Mouse (Mus musculus) intestine, embryonic 16.5 days (tissue): Measurements from ENCODE around the gene Slc25a42. TPM values are rescaled to one million over a fixed set of nuclear protein-coding genes. Genes with fewer than 3 reads are reported as not detected.
A peak's percentile ranks its signal among the peaks of the same experiment; 100 is the strongest.
"Not testable (repeated sequence)": the region's sequence is repeated elsewhere in the genome, so short reads cannot be mapped to it uniquely, and the experiment has no call there.

Experiments used
- ATAC-seq: fragments of 200-750 bp; cut with Nextera tagmentation; 2 replicates; pipeline ENCODE4 v1.8.0; 2017; ENCODE audit warnings: moderate TSS enrichment, moderate library complexity
- H3K27ac ChIP-seq: fragments of 300-500 bp; sonication (generic); 2 replicates; pipeline ENCODE4 v1.5.1; 2014; ENCODE audit warnings: mild to moderate bottlenecking, low read length
- H3K27me3 ChIP-seq: fragments of 300-500 bp; sonication (generic); replicated peaks from 2 replicates; pipeline ENCODE4 v1.6.1; 2014; ENCODE audit warnings: low read length, control low read depth, mixed read lengths; ENCODE audit not compliant: control insufficient read depth, insufficient read depth
- H3K36me3 ChIP-seq: fragments of 300-500 bp; sonication (generic); 2 replicates; pipeline ENCODE4 v1.6.1; 2014; ENCODE audit warnings: low read length, control low read depth; ENCODE audit not compliant: control insufficient read depth, insufficient read depth
- H3K4me1 ChIP-seq: fragments of 300-500 bp; sonication (generic); 2 replicates; pipeline ENCODE4 v1.6.1; 2014; ENCODE audit warnings: low read length, control low read depth, mixed read lengths; ENCODE audit not compliant: control insufficient read depth, insufficient read depth
- H3K4me2 ChIP-seq: fragments of 300-500 bp; sonication (generic); 2 replicates; pipeline ENCODE4 v1.6.1; 2014; ENCODE audit warnings: low read depth, low read length, control low read depth
- H3K4me3 ChIP-seq: fragments of 300-500 bp; sonication (generic); 2 replicates; pipeline ENCODE4 v1.5.1; 2014; ENCODE audit warnings: mild to moderate bottlenecking, low read length
- H3K9ac ChIP-seq: fragments of 300-500 bp; sonication (generic); 2 replicates; pipeline ENCODE4 v1.6.1; 2014; ENCODE audit warnings: low read depth, low read length
- H3K9me3 ChIP-seq: fragments of 300-500 bp; sonication (generic); 2 replicates; pipeline ENCODE4 v1.6.1; 2016; ENCODE audit warnings: low read length, control low read depth; ENCODE audit not compliant: control insufficient read depth
- WGBS: fragments of 180-500 bp; shearing (Covaris S2); extraction: QIAGEN DNeasy Blood & Tissue Kit; methylation state at CpG from one replicate; pipeline ENCODE4 v1.1.7; 2014; 5-methylcytosine and 5-hydroxymethylcytosine counted together
- polyA plus RNA-seq: library from polyadenylated mRNA; unstranded; fragments of >200 nt; fragmentation: Nextera tagmentation; extraction: Ambion mirVana; gene quantifications from 2 replicates; pipeline ENCODE4 v1.2.1, GENCODE M21; 2015

The Slc25a42 gene
- polyA plus RNA-seq, 1 experiment from 2014 or later: 7.6 TPM

DNA sequence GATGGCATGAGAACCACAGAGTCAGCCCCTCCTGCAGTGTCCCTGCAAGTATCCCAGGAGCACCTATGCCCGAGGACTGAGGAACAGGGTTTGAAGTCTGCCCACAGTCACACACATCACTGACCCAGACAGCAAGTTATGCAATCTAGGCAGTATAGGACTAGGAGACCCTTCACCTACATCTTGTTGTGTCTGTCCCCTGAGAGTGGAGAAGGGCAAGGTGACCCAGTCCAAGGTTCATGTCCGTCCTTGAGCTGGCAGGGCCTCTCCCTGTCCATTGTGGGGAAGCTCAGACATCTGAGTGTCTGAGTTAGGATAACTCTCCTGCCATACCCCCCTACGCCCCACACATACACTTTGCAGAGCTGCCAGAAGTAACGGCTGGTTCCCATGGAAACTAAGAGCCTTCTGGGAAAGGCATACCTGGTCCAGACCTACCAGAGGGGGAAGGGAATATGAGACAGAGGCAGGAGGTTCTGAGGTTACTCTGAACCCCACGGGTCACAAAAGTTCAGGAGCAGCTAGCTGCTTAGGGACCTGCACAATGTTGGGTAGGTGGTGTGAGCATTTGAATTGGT lies 7.1 kb upstream of the Slc25a42 start:
- H3K4me2 ChIP-seq: no peak overlapping the region
- H3K27ac ChIP-seq: no peak overlapping the region
- no peak for ATAC-seq
- H3K9ac ChIP-seq: no peak overlapping the region
- no peaks in the 10 kb centered on the region for H3K36me3 ChIP-seq
- no peaks in the 10 kb centered on the region for H3K9me3 ChIP-seq
- no peaks in the 10 kb centered on the region for H3K27me3 ChIP-seq
- H3K4me1 ChIP-seq: no peaks in the 10 kb centered on the region
- no peak overlapping the region for H3K4me3 ChIP-seq
- WGBS: 36% methylated on average over 5 of the region's 5 CpGs

DNA sequence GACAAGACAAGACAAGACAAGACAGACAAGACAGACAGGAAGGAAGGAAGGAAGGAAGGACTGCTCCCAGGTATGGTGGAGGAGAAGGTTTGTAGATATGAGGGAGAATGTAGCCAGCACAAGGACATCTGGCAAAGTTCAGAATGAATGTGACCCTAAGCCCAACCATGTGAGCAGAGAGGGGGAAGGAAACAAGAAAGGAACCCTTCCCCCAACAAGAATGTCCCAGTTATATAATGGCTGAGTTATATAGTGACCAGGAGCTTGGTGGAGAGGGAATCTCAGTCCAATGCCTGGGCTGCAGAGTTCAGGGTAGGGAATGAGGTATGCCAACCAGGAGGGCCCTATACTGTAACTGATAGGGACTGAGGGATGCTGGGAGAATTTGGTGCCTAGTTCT lies 5.3 kb upstream of the Slc25a42 start:
- H3K36me3 ChIP-seq: no peaks in the 10 kb centered on the region
- no peak overlapping the region for H3K4me2 ChIP-seq
- H3K4me1 ChIP-seq: no peaks in the 10 kb centered on the region
- no peaks in the 10 kb centered on the region for H3K9me3 ChIP-seq
- no peaks in the 10 kb centered on the region for H3K27me3 ChIP-seq
- no peak overlapping the region for H3K4me3 ChIP-seq
- no peak overlapping the region for H3K9ac ChIP-seq
- H3K27ac ChIP-seq: no peak overlapping the region
- ATAC-seq: no peak

DNA sequence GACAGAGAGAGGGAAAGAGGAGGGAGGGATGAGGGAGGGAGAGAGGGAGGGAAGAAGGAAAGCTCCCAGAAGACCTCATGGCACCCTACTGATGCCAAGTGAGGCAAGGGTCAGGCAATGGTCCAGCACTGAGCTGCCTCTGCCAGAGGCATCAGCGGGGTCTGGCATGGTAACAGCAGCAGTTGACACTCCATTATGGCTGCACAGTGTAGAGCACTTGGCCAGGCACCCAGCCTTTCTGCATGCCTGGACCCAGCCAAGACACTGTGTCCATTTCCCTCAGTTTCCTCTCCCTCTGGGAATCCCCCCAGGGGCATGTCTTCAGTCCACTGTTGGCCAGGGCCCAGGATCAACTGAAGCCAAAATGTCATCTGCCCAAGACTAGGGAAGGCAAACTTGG lies 4.5 kb upstream of the Slc25a42 start:
- no peak for ATAC-seq
- Histone ChIP-seq H3K9me3 (no peaks in the 10 kb centered on the region), H3K4me2 (no peak overlapping the region), H3K36me3 (no peaks in the 10 kb centered on the region), H3K27me3 (no peaks in the 10 kb centered on the region), H3K9ac (no peak overlapping the region), H3K4me3 (no peak overlapping the region), H3K27ac (no peak overlapping the region), H3K4me1 (no peaks in the 10 kb centered on the region)
- 55% methylated on average over 1 of the region's 1 CpGs for WGBS

DNA sequence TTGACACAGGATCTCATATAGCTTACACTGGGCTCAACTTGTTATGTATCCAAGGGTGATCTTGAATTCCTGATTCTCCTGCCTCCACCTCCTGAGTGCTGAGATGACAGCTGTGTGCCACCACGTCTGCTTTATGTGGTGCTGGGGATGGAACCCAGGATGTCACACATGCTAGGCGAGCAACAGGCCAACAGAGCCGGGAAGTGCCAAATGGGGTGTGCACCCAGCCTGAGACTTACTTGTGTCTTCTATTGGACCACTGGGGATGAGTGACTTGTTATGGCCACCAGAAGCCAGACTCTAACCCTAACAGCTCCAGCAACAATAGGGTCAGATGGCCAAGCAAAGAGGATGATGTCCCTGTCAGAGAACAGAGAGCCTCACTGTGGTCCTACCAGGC lies 4.1 kb upstream of the Slc25a42 start:
- H3K9me3 ChIP-seq, H3K36me3 ChIP-seq, ATAC-seq, H3K9ac ChIP-seq, H3K4me3 ChIP-seq, H3K4me1 ChIP-seq, H3K27ac ChIP-seq, H3K27me3 ChIP-seq, H3K4me2 ChIP-seq: not testable (repeated sequence)
- WGBS: 75% methylated on average over 3 of the region's 3 CpGs

DNA sequence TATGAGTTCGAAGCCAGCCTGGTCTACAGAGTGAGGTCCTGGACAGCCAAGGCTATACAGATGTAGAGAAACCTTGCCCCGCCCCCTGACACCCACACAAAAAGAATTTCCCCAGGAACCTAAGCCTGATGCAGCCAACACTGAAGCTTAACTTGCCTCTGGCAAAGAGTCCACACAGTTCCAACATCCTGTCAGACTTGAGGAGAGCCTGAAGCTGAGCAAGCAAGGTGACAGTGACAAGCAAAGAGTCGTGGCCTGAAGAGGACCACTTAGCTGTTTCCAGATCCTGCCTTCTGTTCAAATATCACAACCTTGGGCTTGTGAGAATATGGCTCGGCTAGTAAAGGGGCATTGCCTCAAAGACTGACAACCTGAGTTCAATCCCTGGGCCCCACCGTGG lies 3.0 kb upstream of the Slc25a42 start:
- Histone ChIP-seq H3K9me3 (no peaks in the 10 kb centered on the region), H3K27me3 (no peaks in the 10 kb centered on the region), H3K27ac (no peak overlapping the region), H3K36me3 (no peaks in the 10 kb centered on the region), H3K9ac (no peak overlapping the region), H3K4me3 (no peak overlapping the region), H3K4me2 (no peak overlapping the region), H3K4me1 (0 out of 2 replicates have a peak, but pooled peaks cover 5% of the 10 kb centered on the region)
- ATAC-seq: no peak
- WGBS: 76% methylated on average over 5 of the region's 5 CpGs

DNA sequence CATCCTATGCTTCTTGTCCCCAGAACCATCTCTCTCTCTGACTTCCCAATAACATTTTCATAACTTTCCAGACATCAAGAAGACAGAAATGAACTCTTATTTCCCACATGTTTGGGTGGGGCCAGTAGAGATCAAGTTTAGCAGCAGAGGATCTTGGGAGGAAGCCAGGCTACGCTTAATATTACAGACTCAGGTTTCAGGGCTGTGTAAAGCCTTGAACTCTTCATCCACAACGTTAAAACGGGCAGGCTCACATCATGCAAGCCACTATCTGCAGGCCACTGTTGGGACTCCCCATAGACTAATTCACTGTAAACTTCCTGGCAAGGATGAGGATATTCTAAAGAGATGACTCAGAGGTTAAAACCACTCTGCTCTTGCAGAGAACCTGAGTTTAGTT lies 2.3 kb upstream of the Slc25a42 start:
- no peak overlapping the region for H3K9ac ChIP-seq
- 75% methylated on average over 3 of the region's 3 CpGs for WGBS
- H3K4me3 ChIP-seq: no peak overlapping the region
- no peak overlapping the region for H3K27ac ChIP-seq
- no peaks in the 10 kb centered on the region for H3K27me3 ChIP-seq
- no peaks in the 10 kb centered on the region for H3K36me3 ChIP-seq
- ATAC-seq: no peak
- H3K4me2 ChIP-seq: no peak overlapping the region
- H3K9me3 ChIP-seq: no peaks in the 10 kb centered on the region
- H3K4me1 ChIP-seq: 0 out of 2 replicates have a peak, but pooled peaks cover 5% of the 10 kb centered on the region

DNA sequence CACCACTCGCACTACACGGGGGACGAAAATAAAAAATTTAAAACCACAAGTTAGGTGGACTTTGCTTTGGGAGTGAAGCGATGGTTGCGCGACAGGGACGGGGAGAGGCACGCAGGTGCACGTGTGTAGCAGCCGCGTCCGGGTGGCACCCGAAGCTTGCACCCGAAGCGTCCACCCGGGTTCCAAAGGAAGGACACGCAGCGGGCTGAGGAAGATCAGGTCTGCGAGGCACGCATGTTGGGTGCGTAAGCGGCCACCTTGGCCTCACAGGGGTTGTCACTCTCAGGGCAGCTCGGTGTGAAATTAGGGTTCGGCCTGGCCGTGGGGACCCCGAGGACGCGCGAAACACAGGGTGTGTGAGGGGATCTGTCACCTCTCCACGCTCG lies 386 bp downstream of the Slc25a42 start:
- Histone ChIP-seq H3K4me1 (0 out of 2 replicates have a peak, but pooled peaks cover 5% of the 10 kb centered on the region), H3K4me2 (peak overlapping the region; percentile 98), H3K27ac (peak overlapping the region; percentile 45; the same call in 1 of the 2 replicates), H3K36me3 (no peaks in the 10 kb centered on the region), H3K27me3 (no peaks in the 10 kb centered on the region), H3K9ac (peak overlapping the region; percentile 78), H3K9me3 (no peaks in the 10 kb centered on the region), H3K4me3 (peak overlapping the region; percentile 71)
- peak; percentile 2; the same call in 1 of the 2 replicates for ATAC-seq
- WGBS: 1% methylated on average over 31 of the region's 31 CpGs

DNA sequence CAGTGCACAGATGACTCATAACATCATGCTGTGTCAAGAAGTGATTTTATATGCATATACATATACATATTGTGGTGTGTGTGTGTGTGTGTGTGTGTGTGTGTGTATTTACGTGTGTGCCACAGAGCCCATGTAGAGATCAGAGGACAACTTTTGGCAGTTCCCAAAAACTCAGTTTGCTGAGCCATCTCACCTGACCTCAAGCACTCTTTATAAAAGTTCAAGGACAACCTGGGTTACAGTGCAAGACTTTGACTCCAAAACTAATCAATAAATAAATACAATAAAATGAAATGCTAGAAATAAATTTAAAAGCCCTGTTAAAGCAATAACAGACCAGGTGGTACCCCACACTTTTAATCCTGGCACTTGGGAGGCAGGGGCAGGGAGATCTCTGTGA lies 830 bp downstream of the Slc25a42 start:
- no peaks in the 10 kb centered on the region for H3K27me3 ChIP-seq
- H3K4me1 ChIP-seq: 0 out of 2 replicates have a peak, but pooled peaks cover 5% of the 10 kb centered on the region
- H3K36me3 ChIP-seq: no peaks in the 10 kb centered on the region
- no peak for ATAC-seq
- H3K9ac ChIP-seq: peak overlapping the region; percentile 78
- H3K4me3 ChIP-seq: peak overlapping the region; percentile 71
- no peak overlapping the region for H3K27ac ChIP-seq
- no peaks in the 10 kb centered on the region for H3K9me3 ChIP-seq
- peak overlapping the region; percentile 98 for H3K4me2 ChIP-seq
- 82% methylated on average over 1 of the region's 1 CpGs for WGBS

DNA sequence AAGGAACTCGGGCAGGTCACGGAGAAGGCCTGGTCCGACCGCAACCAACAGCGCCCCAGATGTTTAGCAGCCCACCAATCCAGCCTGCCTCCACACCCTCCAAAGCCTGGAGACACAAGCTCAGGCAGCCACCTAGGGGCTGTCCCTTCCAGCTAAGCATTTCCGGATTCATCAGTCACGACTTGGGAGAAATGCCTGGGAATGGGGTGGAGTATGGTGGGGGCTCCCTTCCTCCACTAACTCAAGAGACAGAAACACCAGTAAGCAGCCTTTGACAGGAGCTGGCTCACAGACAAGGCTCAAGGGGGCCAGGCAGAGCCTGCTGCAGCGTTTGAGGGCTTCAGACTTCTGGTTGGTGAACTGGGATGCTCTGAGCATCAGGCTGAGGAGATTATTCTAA lies 1.6 kb downstream of the Slc25a42 start:
- Histone ChIP-seq H3K27me3 (no peaks in the 10 kb centered on the region), H3K4me2 (peak overlapping the region; percentile 19), H3K27ac (no peak overlapping the region), H3K4me1 (0 out of 2 replicates have a peak, but pooled peaks cover 5% of the 10 kb centered on the region), H3K4me3 (no peak overlapping the region), H3K9me3 (no peaks in the 10 kb centered on the region), H3K9ac (peak overlapping the region; percentile 36), H3K36me3 (no peaks in the 10 kb centered on the region)
- no peak for ATAC-seq
- WGBS: 30% methylated on average over 8 of the region's 8 CpGs

DNA sequence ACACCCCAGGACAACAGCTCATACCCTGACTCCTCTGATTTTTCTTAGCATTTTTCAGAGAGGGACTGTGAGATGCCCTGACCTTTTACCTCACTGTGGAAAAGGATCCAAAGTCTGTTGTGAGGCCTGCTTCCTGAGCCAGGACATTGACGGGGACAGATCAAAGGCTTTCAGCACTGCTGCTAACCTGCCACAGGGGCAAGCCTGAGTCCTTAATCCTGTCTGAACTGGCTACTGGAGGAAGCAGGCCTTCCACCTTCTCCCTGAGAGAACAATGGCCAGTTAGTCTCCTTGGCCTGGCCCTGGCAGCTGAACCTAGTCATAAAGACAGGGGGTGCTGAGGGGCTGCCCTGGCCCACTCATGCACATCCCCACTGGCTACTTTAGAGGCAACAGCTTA lies 4.0 kb downstream of the Slc25a42 start:
- no peaks in the 10 kb centered on the region for H3K9me3 ChIP-seq
- H3K36me3 ChIP-seq: no peaks in the 10 kb centered on the region
- H3K27me3 ChIP-seq: no peaks in the 10 kb centered on the region
- 43% methylated on average over 1 of the region's 1 CpGs for WGBS
- no peak overlapping the region for H3K4me2 ChIP-seq
- H3K9ac ChIP-seq: no peak overlapping the region
- H3K27ac ChIP-seq: no peak overlapping the region
- H3K4me1 ChIP-seq: 0 out of 2 replicates have a peak, but pooled peaks cover 5% of the 10 kb centered on the region
- no peak for ATAC-seq
- H3K4me3 ChIP-seq: no peak overlapping the region
